In genomic region chr9:107252164-107252563, GRCm38 (mm10) we compare ENCODE assay signal across 9 mouse cellular contexts. TPM values are rescaled to one million over a fixed set of nuclear protein-coding genes. Genes with fewer than 3 reads are reported as not detected.
A peak's percentile ranks its signal among the peaks of the same experiment; 100 is the strongest.
DNase-seq lines count a peak whose midpoint lies in the region; ATAC-seq lines count a peak whose summit lies in the region.
"Had no signal": no experiment of that assay in that cellular context is flagged by ENCODE, and none has a peak within 500 bp of the region (broad histone marks: within the 10 kb centered on the region; RNA-seq: fewer than 3 reads in every experiment).

No protein-coding gene starts in this region.

- no peak overlapping the region for H3K4me3 ChIP-seq in kidney, embryonic 14.5 days (ENCODE audit: low read length)
- no peak overlapping the region for H3K4me3 ChIP-seq in forebrain, embryonic 15.5 days
- H3K4me3 ChIP-seq in hindbrain, embryonic 16.5 days (ENCODE audit: low read length) = no peak overlapping the region
- H3K4me3 ChIP-seq in neural tube, embryonic 13.5 days = no peak overlapping the region

- no peaks in the 10 kb centered on the region for H3K9me3 ChIP-seq in kidney, embryonic 14.5 days (ENCODE audit: control insufficient read depth, low read length)
- no peaks in the 10 kb centered on the region for H3K9me3 ChIP-seq in forebrain, embryonic 15.5 days
- no peaks in the 10 kb centered on the region for H3K9me3 ChIP-seq in hindbrain, embryonic 16.5 days (ENCODE audit: control insufficient read depth, low read length)
- no peaks in the 10 kb centered on the region for H3K9me3 ChIP-seq in neural tube, embryonic 13.5 days

- no peak for DNase-seq in kidney, adult 8-10 months
- DNase-seq in thymus, postnatal 4 days = no peak
- DNase-seq in embryo, embryonic 10.5 days (ENCODE audit: low spot score) = no peak
- DNase-seq: lung, adult 18-20 months had no signal

- no peak overlapping the region for H3K4me2 ChIP-seq in kidney, embryonic 14.5 days (replicated peaks; ENCODE audit: low read depth, low read length)
- 0 out of 2 replicates have a peak overlapping the region, but pooled peaks have one; percentile 20 for H3K4me2 ChIP-seq in forebrain, embryonic 15.5 days (replicated peaks)
- H3K4me2 ChIP-seq in hindbrain, embryonic 16.5 days (ENCODE audit: low read length) = 0 out of 2 replicates have a peak overlapping the region, but pooled peaks have one; percentile 23
- no peak overlapping the region for H3K4me2 ChIP-seq in neural tube, embryonic 13.5 days

- H3K36me3 ChIP-seq in kidney, embryonic 14.5 days (ENCODE audit: control insufficient read depth, insufficient read depth, low read length) = no peaks in the 10 kb centered on the region
- no peaks in the 10 kb centered on the region for H3K36me3 ChIP-seq in forebrain, embryonic 15.5 days
- H3K36me3 ChIP-seq in hindbrain, embryonic 16.5 days (ENCODE audit: control insufficient read depth, insufficient read depth, low read length) = no peaks in the 10 kb centered on the region
- H3K36me3 ChIP-seq in neural tube, embryonic 13.5 days = no peaks in the 10 kb centered on the region

- no peak overlapping the region for H3K27ac ChIP-seq in kidney, embryonic 14.5 days (ENCODE audit: low read depth, low read length)
- peak overlapping the region; percentile 78 for H3K27ac ChIP-seq in forebrain, embryonic 15.5 days (replicated peaks)
- peak overlapping the region; percentile 75 for H3K27ac ChIP-seq in hindbrain, embryonic 16.5 days (ENCODE audit: low read depth, low read length)
- peak overlapping the region; percentile 74 for H3K27ac ChIP-seq in neural tube, embryonic 13.5 days (replicated peaks)

- H3K27me3 ChIP-seq in kidney, embryonic 14.5 days (ENCODE audit: control insufficient read depth, insufficient read depth, low read length) = no peaks in the 10 kb centered on the region
- H3K27me3 ChIP-seq in forebrain, embryonic 15.5 days = no peaks in the 10 kb centered on the region
- no peaks in the 10 kb centered on the region for H3K27me3 ChIP-seq in hindbrain, embryonic 16.5 days (replicated peaks; ENCODE audit: control insufficient read depth, insufficient read depth, low read length)
- H3K27me3 ChIP-seq in neural tube, embryonic 13.5 days = no peaks in the 10 kb centered on the region

- H3K9ac ChIP-seq in kidney, embryonic 14.5 days (ENCODE audit: low read depth, low read length) = no peak overlapping the region
- peak overlapping the region; percentile 16; the same call in 1 of the 2 replicates for H3K9ac ChIP-seq in forebrain, embryonic 15.5 days (replicated peaks)
- H3K9ac ChIP-seq in hindbrain, embryonic 16.5 days (ENCODE audit: low read depth, low read length) = peak overlapping the region; percentile 39; the same call in 1 of the 2 replicates
- H3K9ac ChIP-seq in neural tube, embryonic 13.5 days = no peak overlapping the region

- 0 out of 2 replicates have a peak, but pooled peaks cover 7% of the 10 kb centered on the region for H3K4me1 ChIP-seq in kidney, embryonic 14.5 days (ENCODE audit: control insufficient read depth, insufficient read depth, low read length)
- peaks cover 52% of the 10 kb centered on the region for H3K4me1 ChIP-seq in forebrain, embryonic 15.5 days
- peaks cover 35% of the 10 kb centered on the region for H3K4me1 ChIP-seq in hindbrain, embryonic 16.5 days (ENCODE audit: control insufficient read depth, insufficient read depth, low read depth, low read length)
- H3K4me1 ChIP-seq in neural tube, embryonic 13.5 days (replicated peaks) = peaks cover 36% of the 10 kb centered on the region

- 13% methylated on average over 5 of the region's 5 CpGs for WGBS in kidney, embryonic 14.5 days
- WGBS in forebrain, embryonic 15.5 days = under 1% methylated on average over 5 of the region's 5 CpGs
- 8% methylated on average over 5 of the region's 5 CpGs for WGBS in hindbrain, embryonic 16.5 days
- WGBS in neural tube, embryonic 13.5 days = 11% methylated on average over 5 of the region's 5 CpGs

- peak; percentile 71; the same call in 1 of the 2 replicates for ATAC-seq in kidney, embryonic 14.5 days (ENCODE audit: low FRiP score, low TSS enrichment)
- ATAC-seq in forebrain, embryonic 15.5 days (replicated peaks) = peak; percentile 74
- ATAC-seq in hindbrain, embryonic 16.5 days = peak; percentile 62
- peak; percentile 82 for ATAC-seq in neural tube, embryonic 13.5 days (ENCODE audit: low read depth)
- no peak for ATAC-seq in granulocyte monocyte progenitor cell, adult 5-6 weeks (replicated peaks; ENCODE audit: poor library complexity, severe bottlenecking)

RNA-seq across cellular contexts. Expression of gene Dock3, which starts 20.5 kb away (rescaled TPM):
- polyA plus RNA-seq in kidney, embryonic 14.5 days (2014; fragmentation: Nextera tagmentation; extraction: Ambion mirVana) = 0.23 and 0.93 TPM in 2 replicates
- polyA plus RNA-seq in forebrain, embryonic 15.5 days (2015; fragmentation: Nextera tagmentation; extraction: Ambion mirVana) = 19.7 and 23.4 TPM in 2 replicates
- polyA plus RNA-seq in hindbrain, embryonic 16.5 days (2015; fragmentation: Nextera tagmentation; extraction: Ambion mirVana) = 14.4 and 15.7 TPM in 2 replicates
- polyA plus RNA-seq in neural tube, embryonic 13.5 days (2015; fragmentation: Nextera tagmentation; extraction: Ambion mirVana) = 14.6 TPM in 2 replicates
- 0.39 TPM in 1 of 2 replicates, not detected in the other for total RNA-seq in granulocyte monocyte progenitor cell, adult 5-6 weeks (2014; fragmentation: Nextera tagmentation)
- 0.05 and 0.17 TPM in 2 replicates for total RNA-seq in granulocyte monocyte progenitor cell, adult 5-6 weeks (2017)

RNA-seq across cellular contexts. Expression of gene Mapkapk3, which starts 37.5 kb away (rescaled TPM):
- 3.8 and 6.5 TPM in 2 replicates for polyA plus RNA-seq in kidney, embryonic 14.5 days (2014; fragmentation: Nextera tagmentation; extraction: Ambion mirVana)
- 1.4 and 1.8 TPM in 2 replicates for polyA plus RNA-seq in forebrain, embryonic 15.5 days (2015; fragmentation: Nextera tagmentation; extraction: Ambion mirVana)
- polyA plus RNA-seq in hindbrain, embryonic 16.5 days (2015; fragmentation: Nextera tagmentation; extraction: Ambion mirVana) = 3.2 TPM in 2 replicates
- polyA plus RNA-seq in neural tube, embryonic 13.5 days (2015; fragmentation: Nextera tagmentation; extraction: Ambion mirVana) = 1.8 and 2.4 TPM in 2 replicates
- total RNA-seq in granulocyte monocyte progenitor cell, adult 5-6 weeks (2014; fragmentation: Nextera tagmentation) = 186 and 231 TPM in 2 replicates
- 191 and 207 TPM in 2 replicates for total RNA-seq in granulocyte monocyte progenitor cell, adult 5-6 weeks (2017)

RNA-seq across cellular contexts. Expression of gene Cish, which starts 43.7 kb away (rescaled TPM):
- 6.3 and 7.1 TPM in 2 replicates for polyA plus RNA-seq in kidney, embryonic 14.5 days (2014; fragmentation: Nextera tagmentation; extraction: Ambion mirVana)
- 9.5 and 11.5 TPM in 2 replicates for polyA plus RNA-seq in forebrain, embryonic 15.5 days (2015; fragmentation: Nextera tagmentation; extraction: Ambion mirVana)
- 10.9 and 13.7 TPM in 2 replicates for polyA plus RNA-seq in hindbrain, embryonic 16.5 days (2015; fragmentation: Nextera tagmentation; extraction: Ambion mirVana)
- polyA plus RNA-seq in neural tube, embryonic 13.5 days (2015; fragmentation: Nextera tagmentation; extraction: Ambion mirVana) = 8.7 and 9.2 TPM in 2 replicates
- total RNA-seq in granulocyte monocyte progenitor cell, adult 5-6 weeks (2014; fragmentation: Nextera tagmentation) = 0.24 and 18.2 TPM in 2 replicates
- total RNA-seq in granulocyte monocyte progenitor cell, adult 5-6 weeks (2017) = 0.09 and 0.36 TPM in 2 replicates

Comparison
In these comparisons a context has a peak if more than half of its experiments do, and no peak if none do; other contexts are left out.
1. H3K4me2 ChIP-seq: peak in forebrain, embryonic 15.5 days (single experiment) and hindbrain, embryonic 16.5 days (single experiment); none in kidney, embryonic 14.5 days (single experiment) and neural tube, embryonic 13.5 days (single experiment).
2. H3K9ac ChIP-seq: peak in forebrain, embryonic 15.5 days (single experiment) and hindbrain, embryonic 16.5 days (single experiment); none in kidney, embryonic 14.5 days (single experiment) and neural tube, embryonic 13.5 days (single experiment).